Mouse (Mus musculus): ENCODE results near the gene Tlr12. TPM values are rescaled to one million over a fixed set of nuclear protein-coding genes. Genes with fewer than 3 reads are reported as not detected.

The Tlr12 gene
- polyA plus RNA-seq (2015; fragmentation: Illumina TruSeq; extraction: RNeasy Lipid Tissue Mini Kit (QIAGEN cat#74804); ENCODE audit: low read depth, low replicate concordance) = 0.40 TPM

GRCm38 (mm10) chr4:128618246-128618911, at the start of gene Tlr12:
Gene Tlr12, minus strand, starts transcription at chr4:128618619.

GRCm38 (mm10) chr4:128654505-128655381, 36.3 kb upstream of the Tlr12 start, which contains the start of gene Phc2:
Gene Phc2, plus strand, starts transcription at chr4:128654702.

GRCm38 (mm10) chr4:128609925-128610402, 8.5 kb downstream of the Tlr12 start, which contains the start of gene Zscan20:
Gene Zscan20, minus strand, starts transcription at chr4:128610098.

Other genes starting within 250 kb of the Tlr12 start
- gene Zscan20, start 8.5 kb downstream of the Tlr12 start, polyA plus RNA-seq (2015; fragmentation: Illumina TruSeq; extraction: RNeasy Lipid Tissue Mini Kit (QIAGEN cat#74804); ENCODE audit: low read depth, low replicate concordance) = 2.8 TPM
- 63.0 TPM for gene Phc2, start 36.1 kb upstream of the Tlr12 start, polyA plus RNA-seq (2015; fragmentation: Illumina TruSeq; extraction: RNeasy Lipid Tissue Mini Kit (QIAGEN cat#74804); ENCODE audit: low read depth, low replicate concordance)
- gene A3galt2, start 136.7 kb upstream of the Tlr12 start, polyA plus RNA-seq (2015; fragmentation: Illumina TruSeq; extraction: RNeasy Lipid Tissue Mini Kit (QIAGEN cat#74804); ENCODE audit: low read depth, low replicate concordance) = 0.21 TPM
- 16.0 TPM for gene Zfp362, start 187.4 kb upstream of the Tlr12 start, polyA plus RNA-seq (2015; fragmentation: Illumina TruSeq; extraction: RNeasy Lipid Tissue Mini Kit (QIAGEN cat#74804); ENCODE audit: low read depth, low replicate concordance)

All from brain, adult 10 weeks (tissue).